In the genomic region with DNA sequence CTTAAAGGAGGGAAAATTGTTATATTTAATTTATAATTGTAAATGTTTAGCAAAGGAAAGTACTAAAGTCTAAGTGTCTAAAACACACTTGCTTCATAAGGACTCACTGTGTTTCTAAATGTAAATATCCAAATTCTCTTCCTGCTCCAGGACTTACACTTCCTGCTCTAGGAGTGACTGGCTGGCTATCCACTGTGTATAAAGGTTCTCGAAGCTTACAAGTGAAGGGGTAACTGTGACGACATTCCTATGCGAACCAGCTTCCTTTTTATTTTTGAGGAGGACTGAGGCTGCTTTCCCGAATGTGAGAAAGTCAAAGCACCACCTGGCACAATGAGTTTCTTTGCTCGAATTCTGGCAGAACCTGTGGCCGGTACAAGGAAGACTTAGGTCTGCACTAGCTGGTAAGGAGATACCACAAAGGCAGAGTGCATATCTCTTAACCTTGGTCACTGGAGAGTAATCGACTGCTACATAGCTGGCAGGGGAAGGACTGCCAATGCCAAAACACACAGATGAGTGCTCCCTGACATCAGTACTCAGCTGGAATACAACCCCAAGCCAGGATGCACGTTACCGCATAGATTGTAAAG, we compare ENCODE assay signal across 25 mouse cellular contexts. TPM values are rescaled to one million over a fixed set of nuclear protein-coding genes. Genes with fewer than 3 reads are reported as not detected.
DNase-seq lines count a peak whose midpoint lies in the region; ATAC-seq and TF ChIP-seq lines count a peak whose summit lies in the region.
"Had no signal": no experiment of that assay in that cellular context is flagged by ENCODE, and none has a peak within 500 bp of the region (broad histone marks: within the 10 kb centered on the region; RNA-seq: fewer than 3 reads in every experiment).

No protein-coding gene starts in this region.

- ATAC-seq in limb, embryonic 11.5 days (ENCODE audit: insufficient number of reproducible peaks, low FRiP score, low TSS enrichment, low read depth) = no peak
- no peak for ATAC-seq in lung, embryonic 14.5 days (ENCODE audit: insufficient read depth)
- no peak for ATAC-seq in forebrain, embryonic 11.5 days (replicated peaks; ENCODE audit: low FRiP score)
- ATAC-seq: hindbrain, embryonic 16.5 days; intestine, embryonic 16.5 days had no signal

- H3K4me2 ChIP-seq in limb, embryonic 11.5 days (ENCODE audit: low read depth, severe bottlenecking) = no peak overlapping the region
- no peak overlapping the region for H3K4me2 ChIP-seq in lung, embryonic 14.5 days
- H3K4me2 ChIP-seq in forebrain, embryonic 11.5 days (ENCODE audit: low read depth, low read length, severe bottlenecking) = no peak overlapping the region
- H3K4me2 ChIP-seq: limb, embryonic 13.5 days; liver, embryonic 15.5 days; neural tube, embryonic 12.5 days had no signal

- 81% methylated on average over 9 of the region's 9 CpGs for WGBS in limb, embryonic 11.5 days
- 85% methylated on average over 9 of the region's 9 CpGs for WGBS in limb, embryonic 10.5 days
- 48% methylated on average over 9 of the region's 9 CpGs for WGBS in lung, embryonic 14.5 days
- WGBS in forebrain, embryonic 11.5 days = 88% methylated on average over 9 of the region's 9 CpGs

- H3K36me3 ChIP-seq in limb, embryonic 11.5 days (ENCODE audit: control insufficient read depth, insufficient read depth, low read length) = no peaks in the 10 kb centered on the region
- no peaks in the 10 kb centered on the region for H3K36me3 ChIP-seq in limb, embryonic 10.5 days
- H3K36me3 ChIP-seq in lung, embryonic 14.5 days (ENCODE audit: insufficient read depth) = no peaks in the 10 kb centered on the region
- no peaks in the 10 kb centered on the region for H3K36me3 ChIP-seq in forebrain, embryonic 11.5 days (ENCODE audit: control insufficient read depth, insufficient read depth, low read length)
- H3K36me3 ChIP-seq: forebrain, embryonic 10.5 days; hindbrain, embryonic 10.5 days; limb, embryonic 13.5 days; liver, embryonic 15.5 days; neural tube, embryonic 12.5 days had no signal

- no peak overlapping the region for H3K4me3 ChIP-seq in limb, embryonic 11.5 days (ENCODE audit: low read depth, low read length)
- no peak overlapping the region for H3K4me3 ChIP-seq in limb, embryonic 10.5 days
- H3K4me3 ChIP-seq in lung, embryonic 14.5 days (ENCODE audit: low read depth, low read length) = no peak overlapping the region
- no peak overlapping the region for H3K4me3 ChIP-seq in forebrain, embryonic 11.5 days (ENCODE audit: low read depth, low read length)
- H3K4me3 ChIP-seq: forebrain, embryonic 10.5 days; hindbrain, embryonic 10.5 days; layer of hippocampus, adult 2 months; limb, embryonic 13.5 days; liver, embryonic 15.5 days; megakaryocyte, embryonic 14.5 days; neural tube, embryonic 12.5 days had no signal

- no peaks in the 10 kb centered on the region for H3K27me3 ChIP-seq in limb, embryonic 11.5 days (ENCODE audit: control insufficient read depth, insufficient read depth, low read length)
- H3K27me3 ChIP-seq in limb, embryonic 10.5 days (ENCODE audit: low read depth, poor library complexity, severe bottlenecking) = no peaks in the 10 kb centered on the region
- H3K27me3 ChIP-seq in lung, embryonic 14.5 days (ENCODE audit: insufficient read depth, low read length) = no peaks in the 10 kb centered on the region
- H3K27me3 ChIP-seq in forebrain, embryonic 11.5 days (ENCODE audit: control insufficient read depth, insufficient read depth, low read length) = no peaks in the 10 kb centered on the region
- H3K27me3 ChIP-seq: limb, embryonic 13.5 days; liver, embryonic 15.5 days; megakaryocyte, embryonic 14.5 days; neural tube, embryonic 12.5 days had no signal

- no peak overlapping the region for H3K9ac ChIP-seq in limb, embryonic 11.5 days (ENCODE audit: low read length)
- no peak overlapping the region for H3K9ac ChIP-seq in lung, embryonic 14.5 days
- no peak overlapping the region for H3K9ac ChIP-seq in forebrain, embryonic 11.5 days (ENCODE audit: low read length)
- H3K9ac ChIP-seq: limb, embryonic 13.5 days; liver, embryonic 15.5 days; neural tube, embryonic 12.5 days had no signal

- peak; percentile 55 to 87 for DNase-seq in adrenal gland, adult (ENCODE audit: inconsistent age in 2 of 2, low spot score in 1 of 2)
- DNase-seq in adrenal gland, adult 8-10 months = no peak
- peak; percentile 9 for DNase-seq in limb, embryonic 11.5 days (ENCODE audit: low spot score)
- no peak for DNase-seq in limb, embryonic 10.5 days (ENCODE audit: low spot score)
- DNase-seq in lung, embryonic 14.5 days = no peak
- DNase-seq in lung, postnatal 25 days (ENCODE audit: low spot score) = peak; percentile 51
- no peak for DNase-seq in thymus, postnatal 36 days
- no peak for DNase-seq in forebrain, embryonic 11.5 days (ENCODE audit: low spot score)
- DNase-seq: cerebellum, adult 11 months; cerebellum, adult 9-11 months; kidney, adult 9 months; kidney, postnatal 14 days; midbrain, embryonic 14.5 days; right cerebral cortex, adult 18-20 months; right cerebral cortex, postnatal 4 days; thymus, postnatal 25 days had no signal

- no peaks in the 10 kb centered on the region for H3K4me1 ChIP-seq in limb, embryonic 11.5 days (ENCODE audit: control insufficient read depth, insufficient read depth, low read length)
- H3K4me1 ChIP-seq in limb, embryonic 10.5 days = peaks cover 8% of the 10 kb centered on the region
- no peaks in the 10 kb centered on the region for H3K4me1 ChIP-seq in lung, embryonic 14.5 days (ENCODE audit: insufficient read depth)
- no peaks in the 10 kb centered on the region for H3K4me1 ChIP-seq in forebrain, embryonic 11.5 days (replicated peaks; ENCODE audit: control insufficient read depth, insufficient read depth, low read length)

- no peaks in the 10 kb centered on the region for H3K9me3 ChIP-seq in limb, embryonic 11.5 days (ENCODE audit: control insufficient read depth, low read length)
- H3K9me3 ChIP-seq in limb, embryonic 10.5 days (replicated peaks) = no peaks in the 10 kb centered on the region
- H3K9me3 ChIP-seq in lung, embryonic 14.5 days (ENCODE audit: low read depth, low read length) = no peaks in the 10 kb centered on the region
- no peaks in the 10 kb centered on the region for H3K9me3 ChIP-seq in forebrain, embryonic 11.5 days (ENCODE audit: control insufficient read depth, low read length)
- H3K9me3 ChIP-seq: forebrain, embryonic 10.5 days; hindbrain, embryonic 10.5 days; limb, embryonic 13.5 days; liver, embryonic 15.5 days; megakaryocyte, embryonic 14.5 days; neural tube, embryonic 12.5 days had no signal

- TF ChIP-seq CTCF in lung, embryonic 14.5 days (IDR thresholded peaks at IDR 0.05; ENCODE audit: low read depth) = no peak

- no peak overlapping the region for H3K27ac ChIP-seq in limb, embryonic 11.5 days (replicated peaks; ENCODE audit: low read depth, low read length)
- H3K27ac ChIP-seq in limb, embryonic 10.5 days = no peak overlapping the region
- peak overlapping the region; percentile 65 for H3K27ac ChIP-seq in lung, embryonic 14.5 days (ENCODE audit: low read depth)
- H3K27ac ChIP-seq in forebrain, embryonic 11.5 days (ENCODE audit: low read depth, low read length) = no peak overlapping the region
- H3K27ac ChIP-seq: forebrain, embryonic 10.5 days; hindbrain, embryonic 10.5 days; layer of hippocampus, adult 2 months; limb, embryonic 13.5 days; liver, embryonic 15.5 days; neural tube, embryonic 12.5 days had no signal

RNA-seq across cellular contexts. Expression of a gene that starts 1.4 kb away (rescaled TPM):
- 100 to 1,000 TPM; 347 to 537 (median 455) TPM for total RNA-seq in adrenal gland, adult 8-10 months (2022)
- polyA plus RNA-seq in limb, embryonic 11.5 days (2014; fragmentation: Nextera tagmentation; extraction: Ambion mirVana) = 10.1 and 10.8 TPM in 2 replicates
- 7.2 and 10.0 TPM in 2 replicates for polyA plus RNA-seq in limb, embryonic 10.5 days (2016; fragmentation: Nextera tagmentation; extraction: Ambion mirVana)
- 13.3 and 17.0 TPM in 2 replicates for polyA plus RNA-seq in lung, embryonic 14.5 days (2014; fragmentation: Nextera tagmentation; extraction: Ambion mirVana)
- polyA plus RNA-seq in forebrain, embryonic 11.5 days (2014; fragmentation: Nextera tagmentation; extraction: Ambion mirVana) = 4.8 and 5.0 TPM in 2 replicates

Comparison
In these comparisons a context has a peak if more than half of its experiments do, and no peak if none do; other contexts are left out.
1. DNase-seq: peak in adrenal gland, adult (2 of 2), limb, embryonic 11.5 days (single experiment) and lung, postnatal 25 days (single experiment); none in adrenal gland, adult 8-10 months (single experiment), limb, embryonic 10.5 days (single experiment), lung, embryonic 14.5 days (single experiment), thymus, postnatal 36 days (0 of 2) and forebrain, embryonic 11.5 days (single experiment).